Mouse (Mus musculus) retina, adult 2 months (tissue): ENCODE data around the gene Sesn3.

Experiments used
- DNase-seq: peaks from one replicate; pipeline ENCODE4 v3.0.0-alpha.2; 2012; ENCODE audit warnings: low read depth, low spot score

The Sesn3 gene

GRCm38 (mm10) chr9:14350787-14351186, 75.9 kb downstream of the Sesn3 start:
- DNase-seq = no peak

GRCm38 (mm10) chr9:14352337-14352736, 77.5 kb downstream of the Sesn3 start:
- DNase-seq = no peak

- no peak for DNase-seq
Measured at GRCm38 (mm10) chr9:14354852-14355251, 80.0 kb downstream of the Sesn3 start.

GRCm38 (mm10) chr9:14357033-14357432, 82.2 kb downstream of the Sesn3 start:
- no peak for DNase-seq

- DNase-seq = no peak
Measured at GRCm38 (mm10) chr9:14362068-14362768, 87.4 kb downstream of the Sesn3 start.

- no peak for DNase-seq
Measured at GRCm38 (mm10) chr9:14363540-14363939, 88.7 kb downstream of the Sesn3 start.

GRCm38 (mm10) chr9:14364719-14365118, 89.9 kb downstream of the Sesn3 start:
- no peak for DNase-seq

- DNase-seq = no peak
Measured at GRCm38 (mm10) chr9:14365481-14366125, 90.7 kb downstream of the Sesn3 start.

GRCm38 (mm10) chr9:14367850-14368249, 93.0 kb downstream of the Sesn3 start:
- DNase-seq = no peak

GRCm38 (mm10) chr9:14369271-14369670, 94.4 kb downstream of the Sesn3 start:
- no peak for DNase-seq

- DNase-seq = no peak
Measured at GRCm38 (mm10) chr9:14372440-14372839, 97.6 kb downstream of the Sesn3 start.

GRCm38 (mm10) chr9:14376149-14376548, 101.3 kb downstream of the Sesn3 start:
- no peak for DNase-seq

- DNase-seq = no peak
Measured at GRCm38 (mm10) chr9:14378151-14378550, 103.3 kb downstream of the Sesn3 start.

GRCm38 (mm10) chr9:14379769-14380385, 105.0 kb downstream of the Sesn3 start:
- DNase-seq = no peak

GRCm38 (mm10) chr9:14380386-14381285, 105.8 kb downstream of the Sesn3 start:
- peak; percentile 67 for DNase-seq

- DNase-seq = no peak
Measured at GRCm38 (mm10) chr9:14381353-14382055, 106.6 kb downstream of the Sesn3 start, which contains the start of gene Endod1. Endod1 (minus strand) TSS chr9:14381507.

GRCm38 (mm10) chr9:14382256-14382791, 107.5 kb downstream of the Sesn3 start:
- no peak for DNase-seq
